Mouse (Mus musculus): Measurements from ENCODE around the gene Cdc27. TPM values are rescaled to one million over a fixed set of nuclear protein-coding genes. Genes with fewer than 3 reads are reported as not detected.

The Cdc27 gene
- polyA plus RNA-seq (2014; fragmentation: Nextera tagmentation; extraction: Ambion mirVana) = 41.6 and 45.9 TPM in 2 replicates

DNA sequence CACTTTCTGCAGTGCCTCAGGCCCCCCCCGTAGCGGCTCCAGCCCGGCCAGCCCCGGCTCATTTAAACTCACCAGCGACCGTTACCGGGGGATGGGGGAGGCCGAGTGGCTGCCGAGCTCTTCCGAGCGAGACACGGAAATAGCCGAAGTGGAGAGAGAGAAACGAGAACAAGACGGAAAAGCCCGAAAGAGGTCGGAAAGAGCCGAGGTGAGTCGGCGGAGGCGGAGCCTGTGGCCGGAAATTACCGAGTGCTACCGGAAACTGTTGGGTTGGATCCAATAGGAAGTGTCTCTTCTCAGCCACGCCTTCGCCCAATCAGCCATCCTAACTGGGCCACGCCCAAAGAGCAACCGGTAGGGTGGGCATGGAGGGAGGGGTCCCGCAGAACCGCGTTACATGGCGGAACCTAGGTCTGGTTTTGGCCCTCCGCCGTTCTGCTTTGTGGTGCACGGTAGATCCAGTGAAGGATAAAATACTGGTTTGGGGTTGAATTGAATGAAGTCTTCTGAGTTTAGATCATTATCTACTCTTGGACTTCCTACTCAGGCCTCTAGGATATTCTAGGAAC lies at the start of gene Cdc27, which contains the start of gene Myl4:
Gene Cdc27, minus strand, starts transcription at position 215 of the 569 bp plus-strand sequence.
Gene Myl4, plus strand, starts transcription at position 258 of the 569 bp plus-strand sequence.
- DNase-seq (ENCODE audit: low spot score) (peak; percentile 99), ATAC-seq (replicated peaks; ENCODE audit: low FRiP score) (peak; percentile 95)
- H3K36me3 ChIP-seq (ENCODE audit: control insufficient read depth, insufficient read depth, low read length) = no peaks in the 10 kb centered on the region
- peaks cover 20% of the 10 kb centered on the region for H3K4me1 ChIP-seq (replicated peaks; ENCODE audit: control insufficient read depth, insufficient read depth, low read length)
- H3K4me2 ChIP-seq = peak within 1 kb of the TSS; percentile 82
- H3K27me3 ChIP-seq (replicated peaks; ENCODE audit: control insufficient read depth, insufficient read depth, low read length) = no peaks in the 10 kb centered on the region
- under 1% methylated on average over 35 of the region's 35 CpGs for WGBS
- H3K9me3 ChIP-seq (ENCODE audit: control insufficient read depth, low read length) = no peaks in the 10 kb centered on the region
- H3K9ac ChIP-seq (ENCODE audit: low read depth, low read length) = peak within 1 kb of the TSS; percentile 100
- peak within 1 kb of the TSS; percentile 92 for H3K27ac ChIP-seq (ENCODE audit: low read depth, low read length)
- H3K4me3 ChIP-seq (ENCODE audit: low read depth, low read length) = peak within 1 kb of the TSS; percentile 95

DNA sequence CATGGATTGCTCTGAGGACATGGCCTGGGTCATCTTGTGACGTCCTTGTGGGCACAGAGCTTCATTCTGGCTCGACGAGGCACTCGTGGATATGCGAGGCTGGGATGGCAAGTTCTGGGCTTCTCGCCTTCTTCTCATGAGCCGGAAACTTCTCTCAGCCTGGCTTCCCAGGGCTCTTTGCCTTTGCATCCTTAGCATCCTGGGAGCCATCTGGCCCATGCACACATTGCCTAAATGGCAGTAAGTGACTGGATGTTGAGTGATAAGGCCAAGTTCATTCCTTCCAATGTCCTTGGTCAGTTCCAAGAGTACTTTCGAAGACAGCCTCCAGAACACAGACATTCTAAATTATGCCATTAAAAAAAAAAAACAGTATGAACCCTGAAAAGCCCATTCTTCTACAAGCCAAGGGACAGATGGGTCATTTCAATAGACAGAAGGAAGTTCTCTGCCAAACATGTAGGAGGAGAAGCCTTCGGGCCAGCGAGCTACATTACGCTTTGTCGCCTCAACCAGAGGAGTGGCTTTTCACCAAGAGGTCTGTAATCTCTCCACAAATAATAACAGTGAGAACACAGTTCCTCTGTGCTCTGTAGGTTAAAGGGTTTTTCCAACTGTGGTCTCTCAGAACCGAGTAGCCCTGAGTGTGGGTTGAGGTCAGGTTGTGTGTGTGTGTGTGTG lies 49.0 kb upstream of the Cdc27 start:
- Histone ChIP-seq H3K4me1 (replicated peaks; ENCODE audit: control insufficient read depth, insufficient read depth, low read length) (0 out of 2 replicates have a peak, but pooled peaks cover 3% of the 10 kb centered on the region), H3K27ac (ENCODE audit: low read depth, low read length) (no peak overlapping the region), H3K9ac (ENCODE audit: low read depth, low read length) (no peak overlapping the region), H3K36me3 (ENCODE audit: control insufficient read depth, insufficient read depth, low read length) (no peaks in the 10 kb centered on the region), H3K27me3 (replicated peaks; ENCODE audit: control insufficient read depth, insufficient read depth, low read length) (peaks cover 1% of the 10 kb centered on the region), H3K4me2 (no peak overlapping the region), H3K9me3 (ENCODE audit: control insufficient read depth, low read length) (no peaks in the 10 kb centered on the region), H3K4me3 (ENCODE audit: low read depth, low read length) (no peak overlapping the region)
- WGBS = 70% methylated on average over 13 of the region's 13 CpGs
- DNase-seq (ENCODE audit: low spot score) (no peak), ATAC-seq (replicated peaks; ENCODE audit: low FRiP score) (no peak)

DNA sequence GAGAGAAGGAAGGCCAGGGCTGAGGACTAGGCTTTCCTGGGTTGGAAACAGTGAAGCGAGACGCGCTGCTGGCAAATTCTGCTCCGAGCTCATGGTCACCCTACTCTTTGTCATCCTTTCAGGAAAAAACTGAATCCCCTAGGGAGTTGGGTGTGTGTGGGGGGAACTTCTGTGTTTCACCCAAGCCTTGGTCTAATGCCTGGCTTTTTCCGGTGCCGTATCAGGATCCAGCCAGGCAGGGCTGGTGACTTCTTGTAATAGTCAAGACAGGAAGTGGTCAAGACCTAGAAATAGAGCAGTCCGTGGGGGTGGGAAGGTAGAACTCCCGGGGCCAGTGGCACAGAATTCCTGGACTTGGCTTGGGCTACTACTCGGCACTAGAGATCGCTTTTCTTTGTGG lies 45.9 kb upstream of the Cdc27 start:
- Histone ChIP-seq H3K27me3 (replicated peaks; ENCODE audit: control insufficient read depth, insufficient read depth, low read length) (no peaks in the 10 kb centered on the region), H3K9ac (ENCODE audit: low read depth, low read length) (no peak overlapping the region), H3K4me3 (ENCODE audit: low read depth, low read length) (no peak overlapping the region), H3K4me1 (replicated peaks; ENCODE audit: control insufficient read depth, insufficient read depth, low read length) (0 out of 2 replicates have a peak, but pooled peaks cover 3% of the 10 kb centered on the region), H3K9me3 (ENCODE audit: control insufficient read depth, low read length) (no peaks in the 10 kb centered on the region), H3K4me2 (no peak overlapping the region), H3K36me3 (ENCODE audit: control insufficient read depth, insufficient read depth, low read length) (no peaks in the 10 kb centered on the region), H3K27ac (ENCODE audit: low read depth, low read length) (no peak overlapping the region)
- ATAC-seq (replicated peaks; ENCODE audit: low FRiP score) (peak; percentile 23; the same call in 1 of the 2 replicates), DNase-seq (ENCODE audit: low spot score) (no peak)
- WGBS = 27% methylated on average over 10 of the region's 10 CpGs

DNA sequence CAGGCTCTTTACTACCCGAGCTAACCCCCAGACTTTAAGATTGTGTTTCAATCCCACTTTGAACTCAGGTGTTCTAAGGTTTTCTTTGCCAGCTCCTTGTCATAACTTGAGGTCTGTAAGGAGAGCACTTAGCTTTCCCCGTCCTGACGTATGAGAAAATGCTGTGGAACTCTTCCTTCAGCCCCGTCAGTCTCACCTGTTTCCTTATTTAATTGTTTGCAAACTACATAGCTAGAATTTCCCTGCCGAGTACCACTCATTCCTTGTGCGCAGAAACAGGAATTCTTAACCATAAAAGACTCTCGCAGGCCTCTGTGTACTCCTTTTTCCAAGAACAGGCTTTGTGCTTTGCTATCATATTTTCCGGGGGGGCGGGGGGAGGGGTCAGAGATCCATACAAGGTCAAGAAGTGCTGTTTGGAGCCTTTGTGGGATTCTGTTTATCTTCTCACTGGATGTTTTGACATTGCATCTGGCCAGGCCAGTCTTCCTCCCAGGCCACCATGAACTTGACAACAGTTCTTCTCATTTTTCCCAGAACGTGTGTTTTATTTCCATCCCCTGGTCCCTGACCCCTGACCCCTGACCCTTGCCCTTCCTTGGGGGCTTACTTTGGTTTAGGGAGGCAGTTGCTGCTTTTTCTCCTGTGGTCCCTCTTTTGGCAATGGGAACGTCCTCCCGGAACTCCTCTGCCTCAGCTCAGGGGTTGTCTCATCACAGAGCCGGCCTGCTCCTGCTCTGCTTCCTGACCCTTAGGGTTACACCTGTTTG lies 41.8 kb upstream of the Cdc27 start:
- 0 out of 2 replicates have a peak, but pooled peaks cover 3% of the 10 kb centered on the region for H3K4me1 ChIP-seq (replicated peaks; ENCODE audit: control insufficient read depth, insufficient read depth, low read length)
- H3K36me3 ChIP-seq (ENCODE audit: control insufficient read depth, insufficient read depth, low read length) = no peaks in the 10 kb centered on the region
- no peak for DNase-seq (ENCODE audit: low spot score)
- no peak overlapping the region for H3K4me2 ChIP-seq
- no peak overlapping the region for H3K4me3 ChIP-seq (ENCODE audit: low read depth, low read length)
- H3K9me3 ChIP-seq (ENCODE audit: control insufficient read depth, low read length) = no peaks in the 10 kb centered on the region
- no peak overlapping the region for H3K9ac ChIP-seq (ENCODE audit: low read depth, low read length)
- WGBS = 61% methylated on average over 13 of the region's 13 CpGs
- no peak for ATAC-seq (replicated peaks; ENCODE audit: low FRiP score)
- H3K27ac ChIP-seq (ENCODE audit: low read depth, low read length) = no peak overlapping the region
- H3K27me3 ChIP-seq (replicated peaks; ENCODE audit: control insufficient read depth, insufficient read depth, low read length) = no peaks in the 10 kb centered on the region

DNA sequence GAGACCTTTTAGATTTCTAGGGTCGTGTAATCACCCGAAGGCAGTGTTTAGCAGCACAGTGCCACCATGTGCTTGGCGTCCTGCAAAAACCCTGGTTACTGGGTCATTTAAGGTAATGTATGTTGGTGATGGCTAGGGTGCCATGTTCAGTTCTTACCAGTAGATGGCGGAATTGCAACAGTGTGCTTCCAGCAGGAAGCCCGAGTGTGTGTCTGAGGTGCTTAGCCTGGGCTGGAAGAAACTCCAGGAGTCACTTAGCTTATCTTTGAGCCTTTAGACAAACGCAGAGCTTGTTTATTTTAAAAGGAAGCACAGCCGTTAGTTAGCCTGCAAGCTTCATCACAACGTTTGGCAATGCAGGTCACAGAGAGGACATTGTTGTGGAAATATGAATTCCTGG lies 39.7 kb upstream of the Cdc27 start:
- 1% methylated on average over 8 of the region's 8 CpGs for WGBS
- no peak overlapping the region for H3K4me3 ChIP-seq (ENCODE audit: low read depth, low read length)
- H3K36me3 ChIP-seq (ENCODE audit: control insufficient read depth, insufficient read depth, low read length) = no peaks in the 10 kb centered on the region
- H3K27ac ChIP-seq (ENCODE audit: low read depth, low read length) = no peak overlapping the region
- ATAC-seq (replicated peaks; ENCODE audit: low FRiP score) (peak; percentile 73), DNase-seq (ENCODE audit: low spot score) (peak; percentile 70)
- no peaks in the 10 kb centered on the region for H3K4me1 ChIP-seq (replicated peaks; ENCODE audit: control insufficient read depth, insufficient read depth, low read length)
- H3K4me2 ChIP-seq = no peak overlapping the region
- H3K9me3 ChIP-seq (ENCODE audit: control insufficient read depth, low read length) = no peaks in the 10 kb centered on the region
- no peak overlapping the region for H3K9ac ChIP-seq (ENCODE audit: low read depth, low read length)
- H3K27me3 ChIP-seq (replicated peaks; ENCODE audit: control insufficient read depth, insufficient read depth, low read length) = no peaks in the 10 kb centered on the region

DNA sequence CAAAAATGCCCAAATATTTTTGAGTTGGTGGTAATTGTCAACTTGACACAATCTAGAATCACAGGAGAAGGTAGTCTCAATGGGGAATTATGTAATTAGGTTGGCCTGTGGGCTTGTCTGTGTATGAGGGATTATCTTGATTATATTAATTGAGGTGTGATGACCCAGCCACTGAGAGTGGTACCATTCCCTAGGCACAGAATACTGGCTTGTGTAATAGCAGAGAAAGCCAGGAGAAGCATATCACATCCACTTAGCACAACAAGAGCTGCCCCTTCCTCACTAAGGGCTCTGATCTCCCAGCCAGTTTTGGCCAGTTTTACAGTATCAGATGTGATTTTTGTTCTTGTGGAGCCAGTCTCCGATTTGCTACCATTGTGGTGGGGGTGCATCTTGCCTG lies 39.1 kb upstream of the Cdc27 start:
- ATAC-seq (replicated peaks; ENCODE audit: low FRiP score) = no peak
- Histone ChIP-seq H3K4me1 (replicated peaks; ENCODE audit: control insufficient read depth, insufficient read depth, low read length) (no peaks in the 10 kb centered on the region), H3K4me3 (ENCODE audit: low read depth, low read length) (no peak overlapping the region), H3K27ac (ENCODE audit: low read depth, low read length) (no peak overlapping the region), H3K9ac (ENCODE audit: low read depth, low read length) (no peak overlapping the region), H3K36me3 (ENCODE audit: control insufficient read depth, insufficient read depth, low read length) (no peaks in the 10 kb centered on the region), H3K4me2 (no peak overlapping the region), H3K9me3 (ENCODE audit: control insufficient read depth, low read length) (no peaks in the 10 kb centered on the region), H3K27me3 (replicated peaks; ENCODE audit: control insufficient read depth, insufficient read depth, low read length) (no peaks in the 10 kb centered on the region)
- WGBS = 56% methylated on average over 1 of the region's 1 CpGs
- no peak for DNase-seq (ENCODE audit: low spot score)

DNA sequence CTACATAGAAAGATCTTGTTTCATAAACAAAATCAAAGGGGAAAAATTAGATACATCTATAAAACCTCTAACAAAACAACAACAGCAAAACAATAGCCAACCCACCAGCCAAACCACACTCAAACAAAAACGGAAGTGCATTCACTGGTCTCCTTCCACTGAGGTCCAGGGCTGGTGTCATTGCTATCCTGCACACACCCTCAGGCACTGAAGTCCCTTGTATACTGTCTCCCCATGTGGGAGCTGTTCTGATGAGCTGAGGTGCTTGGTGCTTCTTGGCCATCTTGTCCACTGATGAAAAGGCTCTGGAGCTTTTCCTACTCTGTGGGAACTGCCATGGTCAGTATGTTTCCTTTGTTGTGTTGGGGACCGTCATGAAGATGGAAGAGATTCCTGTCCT lies 38.1 kb upstream of the Cdc27 start:
- Histone ChIP-seq H3K4me3 (ENCODE audit: low read depth, low read length) (no peak overlapping the region), H3K36me3 (ENCODE audit: control insufficient read depth, insufficient read depth, low read length) (no peaks in the 10 kb centered on the region), H3K4me1 (replicated peaks; ENCODE audit: control insufficient read depth, insufficient read depth, low read length) (no peaks in the 10 kb centered on the region), H3K27ac (ENCODE audit: low read depth, low read length) (no peak overlapping the region), H3K9ac (ENCODE audit: low read depth, low read length) (no peak overlapping the region), H3K4me2 (no peak overlapping the region), H3K9me3 (ENCODE audit: control insufficient read depth, low read length) (no peaks in the 10 kb centered on the region), H3K27me3 (replicated peaks; ENCODE audit: control insufficient read depth, insufficient read depth, low read length) (no peaks in the 10 kb centered on the region)
- ATAC-seq (replicated peaks; ENCODE audit: low FRiP score) (no peak), DNase-seq (ENCODE audit: low spot score) (no peak)
- WGBS = 80% methylated on average over 2 of the region's 2 CpGs

DNA sequence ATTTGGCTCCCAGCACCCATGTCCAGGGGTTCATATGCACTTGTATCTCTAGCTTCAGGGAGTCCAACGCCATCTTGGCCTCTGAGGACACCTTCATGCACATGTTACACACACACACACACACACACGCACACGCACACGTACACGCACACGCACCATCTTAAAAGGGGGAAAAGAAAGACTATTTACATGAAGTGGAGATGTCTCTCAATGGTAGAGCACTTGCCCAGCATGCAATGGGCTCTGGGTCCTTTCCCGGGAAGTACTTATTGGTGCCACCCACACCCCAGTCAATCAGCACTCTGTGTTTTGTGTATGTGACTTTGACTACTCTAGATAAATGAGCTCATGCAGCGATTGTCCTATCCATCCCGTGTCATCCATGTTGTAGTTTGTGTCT lies 37.5 kb upstream of the Cdc27 start:
- Histone ChIP-seq H3K4me2 (no peak overlapping the region), H3K36me3 (ENCODE audit: control insufficient read depth, insufficient read depth, low read length) (no peaks in the 10 kb centered on the region), H3K4me1 (replicated peaks; ENCODE audit: control insufficient read depth, insufficient read depth, low read length) (no peaks in the 10 kb centered on the region), H3K9ac (ENCODE audit: low read depth, low read length) (no peak overlapping the region), H3K27ac (ENCODE audit: low read depth, low read length) (no peak overlapping the region), H3K9me3 (ENCODE audit: control insufficient read depth, low read length) (no peaks in the 10 kb centered on the region), H3K4me3 (ENCODE audit: low read depth, low read length) (no peak overlapping the region), H3K27me3 (replicated peaks; ENCODE audit: control insufficient read depth, insufficient read depth, low read length) (no peaks in the 10 kb centered on the region)
- WGBS = 92% methylated on average over 9 of the region's 9 CpGs
- DNase-seq (ENCODE audit: low spot score) = no peak
- no peak for ATAC-seq (replicated peaks; ENCODE audit: low FRiP score)
